Mouse (Mus musculus): ENCODE measurements around the gene Tent4a.
A peak's percentile ranks its signal among the peaks of the same experiment; 100 is the strongest.

Gene Tent4a

GRCm38 (mm10) chr13:69543595-69543994, 9.2 kb upstream of the Tent4a start:
- DNase-seq: no peak

GRCm38 (mm10) chr13:69542571-69543352, 8.3 kb upstream of the Tent4a start:
- no peak for DNase-seq

- no peak for DNase-seq
Measured at GRCm38 (mm10) chr13:69541776-69542175, 7.4 kb upstream of the Tent4a start.

- no peak for DNase-seq
Measured at GRCm38 (mm10) chr13:69541209-69541608, 6.8 kb upstream of the Tent4a start.

GRCm38 (mm10) chr13:69538327-69538726, 3.9 kb upstream of the Tent4a start:
- DNase-seq: no peak

- DNase-seq: no peak
Measured at GRCm38 (mm10) chr13:69537366-69537765, 2.9 kb upstream of the Tent4a start.

GRCm38 (mm10) chr13:69536021-69536420, 1.6 kb upstream of the Tent4a start:
- no peak for DNase-seq

- peak; percentile 98 for DNase-seq
Measured at GRCm38 (mm10) chr13:69534654-69535551, 486 bp upstream of the Tent4a start.

GRCm38 (mm10) chr13:69533405-69534333, 748 bp downstream of the Tent4a start, which contains the start of gene Nsun2:
Gene Nsun2, plus strand, starts transcription at chr13:69533746.
- DNase-seq: peak; percentile 52

- DNase-seq: no peak
Measured at GRCm38 (mm10) chr13:69532893-69533404, 1.5 kb downstream of the Tent4a start.

GRCm38 (mm10) chr13:69532101-69532892, 2.1 kb downstream of the Tent4a start:
- peak; percentile 18 for DNase-seq

GRCm38 (mm10) chr13:69531431-69531830, 3.0 kb downstream of the Tent4a start:
- no peak for DNase-seq

- DNase-seq: no peak
Measured at GRCm38 (mm10) chr13:69530951-69531350, 3.5 kb downstream of the Tent4a start.

- DNase-seq: no peak
Measured at GRCm38 (mm10) chr13:69530156-69530555, 4.3 kb downstream of the Tent4a start.

GRCm38 (mm10) chr13:69528531-69528930, 5.9 kb downstream of the Tent4a start:
- DNase-seq: no peak

GRCm38 (mm10) chr13:69525867-69526266, 8.6 kb downstream of the Tent4a start:
- no peak for DNase-seq

- DNase-seq: no peak
Measured at GRCm38 (mm10) chr13:69524158-69524530, 10.3 kb downstream of the Tent4a start.

- DNase-seq: no peak
Measured at GRCm38 (mm10) chr13:69523444-69524157, 10.8 kb downstream of the Tent4a start.

- DNase-seq: no peak
Measured at GRCm38 (mm10) chr13:69522161-69522791, 12.1 kb downstream of the Tent4a start.

- DNase-seq: no peak
Measured at GRCm38 (mm10) chr13:69519137-69519536, 15.3 kb downstream of the Tent4a start.

Measured in thymus, postnatal 25 days (tissue).